Mouse (Mus musculus) right cerebral cortex, postnatal 14 days (tissue): ENCODE data around the gene Hypk.

Source experiments
- DNase-seq: peaks from one replicate; pipeline ENCODE4 v3.0.0; 2022

The Hypk gene

DNA sequence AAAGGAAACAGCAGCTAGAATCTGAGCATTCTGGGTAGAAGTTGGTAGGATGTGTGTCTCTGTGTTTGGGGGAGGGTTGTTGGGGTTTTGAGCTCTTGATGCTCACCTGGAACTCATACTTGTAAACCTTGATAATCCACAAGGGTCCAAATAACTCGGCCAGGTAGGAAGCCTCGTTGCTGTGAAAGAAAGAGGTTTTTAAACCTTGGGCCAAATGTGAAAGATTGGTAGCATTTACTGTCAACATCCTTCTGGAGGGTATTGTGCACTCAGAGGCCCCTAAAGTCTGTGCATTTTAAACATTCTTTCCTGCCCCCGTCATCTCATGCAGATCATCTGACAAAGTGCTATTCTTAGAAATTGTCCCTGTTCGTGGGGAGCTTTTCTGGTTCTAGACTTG lies at the start of gene Hypk:
Gene Hypk, plus strand, starts transcription at position 301 of the 400 bp plus-strand sequence.
- no peak for DNase-seq

GRCm38 (mm10) chr2:121403296-121403695 lies 49.8 kb upstream of the Hypk start:
- DNase-seq = no peak

DNA sequence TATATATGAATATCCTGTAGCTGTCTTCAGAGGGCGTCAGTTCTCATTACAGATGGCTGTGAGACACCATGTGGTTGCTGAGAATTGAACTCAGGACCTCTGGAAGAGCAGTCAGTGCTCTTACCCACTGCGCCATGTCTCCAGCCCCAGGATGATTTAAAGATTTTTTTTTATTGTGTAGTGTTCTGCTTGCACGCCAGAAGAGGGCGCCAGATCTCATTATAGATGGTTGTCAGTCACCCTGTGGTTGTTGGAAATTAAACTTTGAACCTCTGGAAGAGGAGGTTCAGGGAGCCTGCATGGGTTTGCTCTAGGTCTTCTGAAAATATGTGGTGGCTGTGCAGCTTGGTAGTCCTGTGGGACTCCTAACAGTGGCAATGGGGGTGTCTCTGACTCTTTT lies 44.9 kb upstream of the Hypk start:
- DNase-seq = no peak

DNA sequence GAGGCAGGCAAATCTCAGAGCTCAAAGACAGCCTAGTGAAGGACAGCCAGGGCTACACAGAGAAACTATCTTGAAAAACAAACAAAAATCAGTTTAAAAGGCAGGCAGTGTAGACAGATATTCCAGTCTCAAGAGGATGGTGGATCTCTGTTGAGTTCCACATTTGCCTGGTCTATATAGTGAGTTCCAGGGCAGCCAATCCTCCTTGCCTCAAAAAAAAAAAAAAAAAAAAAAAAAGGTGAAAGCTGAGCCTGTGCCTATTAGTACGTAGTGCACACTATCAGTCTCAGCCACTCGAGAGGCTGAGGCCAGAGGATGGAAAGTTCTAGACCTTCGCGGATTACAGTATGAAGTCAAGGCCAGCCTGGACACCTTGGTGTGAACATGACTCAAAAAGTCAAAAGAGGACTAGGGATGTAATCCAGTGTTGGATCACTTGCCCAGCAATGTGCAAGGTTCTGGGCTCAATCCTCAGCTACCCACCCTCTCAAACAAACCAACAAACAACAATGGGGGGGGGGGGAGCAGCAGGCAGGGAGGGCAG lies 40.2 kb upstream of the Hypk start:
- no peak for DNase-seq

- DNase-seq = peak; percentile 95
Measured at GRCm38 (mm10) chr2:121413387-121414042, 39.6 kb upstream of the Hypk start, which contains the start of the genes Pdia3 and Catsper2. Pdia3 (plus strand) TSS chr2:121413775. Catsper2 (minus strand) TSS chr2:121413792.

GRCm38 (mm10) chr2:121414139-121414685 lies 38.9 kb upstream of the Hypk start:
- no peak for DNase-seq

GRCm38 (mm10) chr2:121415103-121415502 lies 38.0 kb upstream of the Hypk start:
- DNase-seq = no peak

DNA sequence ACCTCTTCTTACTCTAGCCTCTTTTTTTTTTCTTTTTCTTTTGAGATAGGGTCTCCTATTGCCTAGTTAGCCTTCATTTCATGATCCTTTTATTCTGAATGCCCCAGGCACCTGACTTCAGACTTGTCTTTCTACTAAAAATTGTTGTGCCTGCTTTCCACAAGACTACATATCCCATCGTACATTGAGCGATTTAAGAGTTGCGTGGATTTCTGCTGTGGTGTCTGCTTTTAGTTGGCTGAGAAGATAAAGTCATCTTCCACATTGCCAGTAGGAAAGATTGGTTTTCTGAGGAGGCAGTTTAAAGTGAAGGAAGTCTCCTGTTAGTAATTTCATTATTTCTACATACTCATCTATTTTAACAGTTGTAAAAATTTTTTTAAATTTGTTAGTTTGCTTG lies 37.5 kb upstream of the Hypk start:
- DNase-seq = no peak

DNA sequence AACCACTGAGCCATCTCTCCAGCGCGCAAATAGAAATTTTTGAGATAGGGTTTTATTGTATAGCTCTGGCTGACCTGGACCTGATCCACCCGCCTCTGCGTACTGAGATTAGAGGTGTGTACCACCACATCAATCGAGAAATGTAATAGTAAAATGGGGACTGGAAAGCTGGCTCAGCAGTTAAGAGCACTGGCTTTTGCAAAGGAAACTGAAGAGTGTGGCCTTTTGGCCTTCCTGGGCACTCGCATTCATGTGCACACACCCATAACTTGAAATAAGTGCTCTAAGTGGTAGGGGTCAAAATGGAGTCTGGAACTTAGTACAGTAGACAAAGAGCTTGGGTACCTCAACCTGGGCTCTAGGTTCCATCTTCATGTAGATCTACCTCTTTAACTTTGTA lies 36.7 kb upstream of the Hypk start:
- no peak for DNase-seq

DNA sequence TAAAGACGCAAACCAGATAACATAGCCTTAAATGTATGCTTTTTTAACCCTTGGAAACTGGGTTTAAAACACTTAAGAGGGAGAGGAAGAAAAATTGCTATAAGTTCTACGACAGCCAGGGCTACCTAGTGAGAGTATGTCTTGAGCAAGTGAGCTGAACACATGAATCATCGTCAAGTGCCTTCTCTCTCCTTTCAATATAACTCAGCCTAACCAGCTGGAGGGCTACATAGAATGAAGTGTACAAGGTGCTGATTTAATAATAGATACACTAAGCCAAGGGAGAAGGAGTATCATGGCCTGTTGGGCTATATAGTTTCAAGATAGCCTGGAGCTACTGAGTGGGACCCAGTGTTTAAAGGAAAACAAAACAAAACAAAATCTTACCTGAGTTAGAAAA lies 34.6 kb upstream of the Hypk start:
- no peak for DNase-seq

DNA sequence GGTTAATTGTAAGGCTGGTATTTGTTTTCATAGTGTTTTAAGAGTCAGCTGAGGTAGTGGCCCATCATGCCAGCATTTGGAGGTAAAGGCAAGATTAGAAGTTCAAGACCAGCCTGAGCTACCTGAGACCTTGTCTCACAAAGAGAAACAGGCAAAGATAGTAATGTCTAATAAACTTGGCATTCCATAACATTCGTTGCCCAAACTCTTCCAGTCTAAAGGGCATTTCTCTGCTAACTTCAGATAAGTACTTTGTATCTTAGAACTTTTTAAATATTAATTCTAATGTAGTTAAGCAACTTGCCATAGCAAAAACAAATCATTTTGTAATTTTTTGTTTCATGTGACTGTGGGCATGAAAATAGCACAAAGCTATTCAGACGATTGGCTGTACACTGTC lies 29.9 kb upstream of the Hypk start:
- no peak for DNase-seq

DNA sequence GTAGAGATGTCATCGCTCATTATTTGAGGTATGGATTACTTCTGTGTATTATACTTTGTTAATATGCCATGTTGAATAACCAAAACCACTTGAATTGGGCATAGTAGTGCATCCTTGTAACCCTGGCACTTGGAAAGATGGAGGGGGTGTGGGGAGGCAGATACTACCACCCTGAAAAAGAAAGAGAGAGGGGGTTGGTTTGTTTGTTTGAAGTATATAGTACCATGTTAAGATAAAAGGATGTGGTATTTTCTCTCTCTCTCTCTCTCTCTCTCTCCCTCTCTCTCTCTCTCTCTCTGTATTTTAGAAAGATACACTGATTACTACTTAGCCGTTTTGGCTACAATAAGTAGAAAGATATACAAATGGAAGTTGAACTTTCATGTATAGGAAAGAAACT lies 27.2 kb upstream of the Hypk start:
- DNase-seq = no peak

GRCm38 (mm10) chr2:121434854-121435253 lies 18.2 kb upstream of the Hypk start:
- DNase-seq = no peak

DNA sequence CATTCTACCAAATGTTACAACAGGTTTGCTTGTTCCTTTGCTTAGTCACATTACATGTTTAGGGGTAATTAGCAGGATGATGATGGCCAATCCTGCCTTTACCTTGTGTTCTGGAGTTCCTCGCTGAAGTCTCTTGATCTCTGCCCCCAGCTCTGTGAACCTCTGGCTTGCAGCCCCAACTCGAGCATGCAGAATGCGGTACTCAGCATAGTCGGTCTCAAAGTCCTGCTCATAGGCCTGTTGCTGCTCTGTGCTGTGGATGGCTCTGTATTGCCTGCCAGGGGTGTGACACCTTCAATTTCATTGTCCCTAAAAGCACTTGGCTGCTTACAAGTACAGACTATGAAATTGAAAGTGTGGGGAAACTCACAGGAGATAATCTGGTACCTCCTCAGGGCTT lies 13.3 kb upstream of the Hypk start:
- DNase-seq = no peak

DNA sequence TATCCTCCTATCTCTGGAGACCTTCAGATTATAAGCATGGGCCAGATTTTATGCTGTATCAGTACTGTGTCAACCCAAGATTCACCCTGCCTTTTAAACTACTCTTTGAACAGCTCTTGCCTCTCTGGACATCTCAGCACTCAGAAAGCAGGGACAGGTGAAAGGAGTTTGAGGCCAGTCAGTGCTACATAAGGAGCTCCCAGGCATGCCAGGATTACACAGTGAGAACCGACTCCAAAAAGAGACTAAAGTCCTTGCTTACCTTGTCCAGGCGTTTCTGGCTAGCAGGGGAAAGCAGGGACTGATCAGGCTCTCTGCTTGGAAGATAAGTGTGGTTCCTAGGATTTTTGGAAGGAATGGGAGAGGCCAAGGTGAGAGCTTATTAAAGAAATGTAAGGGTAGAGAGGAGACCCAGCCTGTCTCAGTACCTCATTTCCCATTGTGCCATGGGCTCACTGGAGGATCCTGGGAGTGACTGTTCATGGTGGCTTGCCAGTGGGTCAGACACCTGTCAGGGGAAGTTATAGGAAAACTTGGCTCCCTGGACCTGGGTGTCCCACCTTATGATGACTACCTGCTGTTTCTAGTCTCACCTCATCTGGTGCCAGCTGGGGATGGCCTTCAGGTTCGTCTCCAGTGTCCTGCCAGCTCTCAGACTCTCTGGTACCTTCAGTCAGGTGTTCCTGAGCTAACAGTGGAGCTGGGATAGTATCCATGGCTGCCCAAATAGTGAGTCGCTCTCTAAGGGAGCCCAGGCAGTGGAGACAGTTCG lies 12.1 kb upstream of the Hypk start:
- DNase-seq = no peak

- no peak for DNase-seq
Measured at GRCm38 (mm10) chr2:121441800-121442199, 11.3 kb upstream of the Hypk start.

DNA sequence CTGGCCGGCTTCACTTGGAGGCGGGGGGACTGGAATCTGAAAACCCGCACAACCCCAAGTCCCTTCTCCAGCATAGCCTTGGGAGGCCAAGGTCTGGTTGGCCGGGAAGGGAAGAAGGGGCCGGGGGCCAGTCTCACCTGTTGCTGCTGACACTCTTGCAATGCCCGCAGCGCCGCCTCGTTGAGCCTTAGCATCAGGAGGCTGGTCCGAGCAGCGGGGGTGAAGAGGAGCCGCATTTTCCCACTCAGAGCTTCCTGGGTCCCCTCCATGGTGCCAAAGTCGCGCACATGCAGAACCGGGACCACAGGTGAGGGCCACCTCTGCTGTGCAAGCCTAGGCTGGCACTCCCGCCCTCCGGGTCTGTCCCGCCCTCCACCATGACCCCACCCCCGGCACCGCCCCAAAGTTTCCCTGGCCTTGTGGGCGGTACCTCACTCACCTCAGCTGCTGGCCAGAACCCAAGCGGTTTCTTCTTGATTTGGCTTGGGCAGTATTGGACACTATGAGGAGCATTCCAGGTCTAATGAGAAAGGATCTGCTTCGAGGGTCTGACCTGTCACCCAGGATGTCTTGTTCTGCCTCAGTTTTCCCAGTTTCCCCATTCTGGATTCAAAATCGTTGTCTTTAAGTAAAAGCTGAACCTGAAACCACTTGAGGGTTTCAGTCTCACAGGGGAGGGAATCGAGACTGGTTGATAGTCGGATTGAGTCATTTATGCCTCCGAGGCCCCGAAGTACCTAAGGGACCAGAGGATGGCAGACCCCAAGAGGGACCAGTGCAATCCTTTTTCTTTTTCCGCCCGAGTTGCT lies 10.6 kb upstream of the Hypk start:
- no peak for DNase-seq

GRCm38 (mm10) chr2:121443068-121443349 lies 10.1 kb upstream of the Hypk start:
- no peak for DNase-seq

DNA sequence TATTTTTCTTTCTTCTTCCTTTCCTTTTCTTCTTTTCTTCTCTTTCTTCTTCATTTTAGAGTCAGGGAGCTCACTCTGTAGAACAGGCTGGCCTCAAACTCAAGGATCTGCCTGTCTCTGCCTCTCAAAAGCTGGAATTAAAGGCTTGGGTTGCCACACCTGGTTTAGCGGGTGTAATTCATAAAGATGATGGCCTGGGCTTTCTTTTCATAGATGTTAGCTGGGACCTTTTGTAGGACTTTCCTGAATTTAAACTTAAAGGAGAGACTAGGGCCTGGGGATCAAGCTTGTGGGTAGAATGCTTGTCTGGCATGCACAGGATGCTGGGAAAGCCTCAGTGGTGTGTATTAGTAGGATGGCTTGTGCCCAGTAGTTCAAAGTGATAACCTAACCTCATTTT lies 8.9 kb upstream of the Hypk start, which contains the start of gene Ell3:
Gene Ell3, minus strand, starts transcription at position 101 of the 400 bp plus-strand sequence.
- DNase-seq = no peak

DNA sequence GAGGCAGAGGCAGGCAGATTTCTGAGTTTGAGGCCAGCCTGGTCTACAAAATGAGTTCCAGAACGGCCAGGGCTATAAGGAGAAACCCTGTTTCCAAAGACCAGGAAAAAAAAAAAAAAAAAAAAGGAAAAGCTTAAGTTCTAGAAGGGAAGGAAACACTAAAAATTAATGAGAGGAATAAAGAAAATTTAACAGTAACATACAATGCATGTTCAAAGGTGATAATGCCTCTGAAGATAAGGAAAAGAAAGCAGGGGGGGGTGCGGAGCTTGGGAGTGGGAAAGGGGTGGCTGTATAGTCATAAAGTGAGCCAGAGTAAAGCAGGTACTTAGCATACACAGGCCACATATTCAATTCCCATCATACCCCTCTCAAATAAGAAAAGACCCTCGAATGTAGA lies 8.0 kb upstream of the Hypk start:
- DNase-seq = no peak

- DNase-seq = no peak
Measured at GRCm38 (mm10) chr2:121446506-121446905, 6.6 kb upstream of the Hypk start.

GRCm38 (mm10) chr2:121447006-121447405 lies 6.1 kb upstream of the Hypk start:
- DNase-seq = no peak

GRCm38 (mm10) chr2:121448136-121448535 lies 5.0 kb upstream of the Hypk start:
- DNase-seq = no peak
